Mouse (Mus musculus) erythroblast, embryonic 14.5 days (primary cell): ENCODE results near the gene Rab7.

Experiments
- GATA1 ChIP-seq: IDR thresholded peaks from 2 replicates; pipeline ENCODE4 v1.6.1; 2012; ENCODE audit warnings: low read length, inconsistent platforms, mixed read lengths
- TAL1 ChIP-seq: IDR thresholded peaks from 3 replicates; pipeline ENCODE4 v1.6.1; 2012; ENCODE audit warnings: low read length, inconsistent platforms, mixed read lengths

- no peak for TF ChIP-seq TAL1
- TF ChIP-seq GATA1, result no peak
These were observed 75.0 kb downstream of the Rab7 start for GRCm38 (mm10) chr6:87970041-87970440.
